Mouse (Mus musculus): ENCODE measurements around the gene Smg5. TPM values are rescaled to one million over a fixed set of nuclear protein-coding genes. Genes with fewer than 3 reads are reported as not detected.

Gene Smg5
- polyA plus RNA-seq, 1 experiment from 2014 or later, result 65.9 TPM

DNA sequence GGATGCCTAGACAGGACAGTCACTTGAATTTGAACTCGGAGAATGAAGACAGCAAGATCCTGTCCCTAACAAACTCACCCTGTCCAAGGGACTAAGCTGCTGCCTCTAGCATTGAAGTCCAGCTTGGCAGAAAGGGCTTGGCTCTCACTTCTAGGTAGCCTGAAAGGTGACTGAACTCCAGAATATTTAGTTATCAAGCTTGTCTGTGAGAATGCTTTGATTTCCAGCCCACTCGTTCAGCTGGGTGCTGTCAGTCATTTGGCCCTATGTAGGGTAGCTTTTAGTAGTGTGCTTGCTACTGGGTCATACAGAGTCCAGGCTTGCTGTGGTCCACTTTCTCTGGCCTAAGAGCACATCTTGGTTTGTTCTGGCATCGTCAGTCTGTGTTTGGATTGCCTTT is 2.9 kb downstream of the Smg5 start:
- WGBS, result 67% methylated on average over 3 of the region's 3 CpGs

DNA sequence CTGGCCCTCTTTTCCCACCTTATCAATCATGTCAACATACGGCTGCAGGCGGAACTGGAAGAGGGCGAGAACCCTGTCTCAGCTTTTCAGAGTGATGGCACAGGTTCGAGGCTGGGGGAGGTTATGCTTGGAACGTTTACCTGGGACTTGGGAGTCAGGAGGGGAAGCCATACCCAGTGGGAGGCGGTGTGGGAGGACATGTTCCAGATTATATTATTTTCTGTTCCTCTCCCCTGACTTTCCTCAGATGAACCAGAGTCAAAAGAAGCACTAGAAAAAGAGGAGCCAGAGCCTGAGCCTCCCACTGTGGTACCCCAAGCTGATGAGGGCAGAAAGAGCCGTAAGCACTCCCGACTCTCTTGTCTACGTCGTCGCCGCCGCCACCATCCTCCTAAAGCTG is 14.7 kb downstream of the Smg5 start:
- WGBS, result 96% methylated on average over 13 of the region's 13 CpGs
- H3K27me3 ChIP-seq (replicated peaks; ENCODE audit: control insufficient read depth, insufficient read depth, low read length), result no peaks in the 10 kb centered on the region
- H3K4me3 ChIP-seq (replicated peaks; ENCODE audit: low read length), result no peak overlapping the region
- no peak for ATAC-seq
- peaks cover 72% of the 10 kb centered on the region for H3K36me3 ChIP-seq (ENCODE audit: control insufficient read depth, insufficient read depth)
- H3K4me2 ChIP-seq (ENCODE audit: low read length), result no peak overlapping the region
- H3K27ac ChIP-seq (ENCODE audit: low read length), result no peak overlapping the region
- H3K4me1 ChIP-seq (replicated peaks; ENCODE audit: control insufficient read depth, insufficient read depth, low read length), result no peaks in the 10 kb centered on the region
- H3K9ac ChIP-seq (replicated peaks; ENCODE audit: low read depth, low read length), result no peak overlapping the region
- no peaks in the 10 kb centered on the region for H3K9me3 ChIP-seq (ENCODE audit: control insufficient read depth, low read length)

More for the DNA sequence above, 2.9 kb downstream of the Smg5 start:
- peaks cover 20% of the 10 kb centered on the region for H3K4me1 ChIP-seq (replicated peaks; ENCODE audit: control insufficient read depth, insufficient read depth, low read length)
- H3K36me3 ChIP-seq (ENCODE audit: control insufficient read depth, insufficient read depth), result peaks cover 20% of the 10 kb centered on the region
- no peak overlapping the region for H3K4me3 ChIP-seq (replicated peaks; ENCODE audit: low read length)
- no peak overlapping the region for H3K27ac ChIP-seq (ENCODE audit: low read length)
- H3K9me3 ChIP-seq (ENCODE audit: control insufficient read depth, low read length), result no peaks in the 10 kb centered on the region
- no peaks in the 10 kb centered on the region for H3K27me3 ChIP-seq (replicated peaks; ENCODE audit: control insufficient read depth, insufficient read depth, low read length)
- H3K4me2 ChIP-seq (ENCODE audit: low read length), result no peak overlapping the region
- H3K9ac ChIP-seq (replicated peaks; ENCODE audit: low read depth, low read length), result no peak overlapping the region
- no peak for ATAC-seq

DNA sequence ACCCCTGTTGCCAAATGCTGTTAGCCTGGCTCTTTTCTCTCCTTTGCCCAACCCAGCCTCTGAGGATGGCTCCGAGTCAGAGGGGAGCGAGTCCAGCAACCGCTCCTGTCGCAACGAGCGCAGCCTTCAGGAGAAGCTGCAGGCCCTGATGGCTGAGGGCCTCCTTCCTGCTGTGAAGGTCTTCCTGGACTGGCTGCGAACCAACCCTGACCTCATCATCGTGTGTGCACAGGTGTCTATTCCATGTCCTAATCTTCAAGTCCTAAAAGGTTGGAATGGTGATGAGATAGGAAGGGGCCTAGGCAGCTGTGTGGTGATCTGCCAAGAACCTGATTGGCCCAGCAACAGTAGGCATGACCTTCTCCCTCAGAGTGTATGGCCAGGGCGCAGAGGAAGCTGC is 16.8 kb downstream of the Smg5 start:
- H3K4me3 ChIP-seq (replicated peaks; ENCODE audit: low read length), result no peak overlapping the region
- WGBS, result 94% methylated on average over 9 of the region's 9 CpGs
- no peaks in the 10 kb centered on the region for H3K4me1 ChIP-seq (replicated peaks; ENCODE audit: control insufficient read depth, insufficient read depth, low read length)
- peaks cover 74% of the 10 kb centered on the region for H3K36me3 ChIP-seq (ENCODE audit: control insufficient read depth, insufficient read depth)
- no peak overlapping the region for H3K4me2 ChIP-seq (ENCODE audit: low read length)
- H3K9ac ChIP-seq (replicated peaks; ENCODE audit: low read depth, low read length), result no peak overlapping the region
- H3K27ac ChIP-seq (ENCODE audit: low read length), result no peak overlapping the region
- ATAC-seq, result no peak
- H3K27me3 ChIP-seq (replicated peaks; ENCODE audit: control insufficient read depth, insufficient read depth, low read length), result no peaks in the 10 kb centered on the region
- no peaks in the 10 kb centered on the region for H3K9me3 ChIP-seq (ENCODE audit: control insufficient read depth, low read length)

DNA sequence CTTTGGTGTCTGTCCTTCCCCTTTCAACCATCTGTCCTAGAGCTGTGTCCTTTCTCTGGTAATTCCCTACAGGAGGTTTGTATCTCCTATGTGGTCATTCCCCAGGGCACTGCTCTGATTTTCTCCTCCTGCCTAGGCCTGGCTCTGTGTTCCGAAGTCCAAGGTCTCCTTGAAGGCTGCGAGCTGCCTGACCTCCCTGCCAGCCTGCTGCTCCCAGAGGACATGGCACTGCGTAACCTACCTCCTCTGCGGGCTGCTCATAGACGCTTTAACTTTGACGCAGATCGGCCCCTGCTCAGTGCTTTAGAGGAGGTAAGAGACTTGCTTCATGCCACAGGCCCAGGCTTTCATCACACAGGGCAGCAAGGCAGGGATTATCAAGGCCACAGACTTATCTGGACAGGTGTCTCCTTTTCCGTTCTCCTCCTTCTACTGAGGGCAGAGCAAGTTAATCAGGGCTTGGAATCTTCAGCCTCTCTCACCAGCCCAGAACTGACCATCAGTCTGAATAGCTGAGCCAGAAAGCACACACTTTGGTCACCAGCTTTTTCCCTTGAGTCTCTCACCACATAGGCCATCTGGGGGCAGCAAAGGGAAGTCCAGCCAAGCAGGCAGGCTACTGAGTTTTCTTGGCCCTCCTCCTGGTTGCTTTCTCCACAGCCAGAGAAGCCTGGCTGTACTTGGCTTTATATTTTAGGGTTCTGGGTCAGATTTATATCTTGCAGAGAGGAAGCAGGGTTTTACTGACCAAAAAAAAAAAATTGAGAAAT is 18.5 kb downstream of the Smg5 start:
- H3K27ac ChIP-seq (ENCODE audit: low read length), result no peak overlapping the region
- no peak overlapping the region for H3K4me3 ChIP-seq (replicated peaks; ENCODE audit: low read length)
- ATAC-seq, result no peak
- H3K4me2 ChIP-seq (ENCODE audit: low read length), result no peak overlapping the region
- 95% methylated on average over 8 of the region's 8 CpGs for WGBS
- no peaks in the 10 kb centered on the region for H3K9me3 ChIP-seq (ENCODE audit: control insufficient read depth, low read length)
- no peaks in the 10 kb centered on the region for H3K27me3 ChIP-seq (replicated peaks; ENCODE audit: control insufficient read depth, insufficient read depth, low read length)
- no peak overlapping the region for H3K9ac ChIP-seq (replicated peaks; ENCODE audit: low read depth, low read length)
- H3K4me1 ChIP-seq (replicated peaks; ENCODE audit: control insufficient read depth, insufficient read depth, low read length), result no peaks in the 10 kb centered on the region
- peaks cover 76% of the 10 kb centered on the region for H3K36me3 ChIP-seq (ENCODE audit: control insufficient read depth, insufficient read depth)

DNA sequence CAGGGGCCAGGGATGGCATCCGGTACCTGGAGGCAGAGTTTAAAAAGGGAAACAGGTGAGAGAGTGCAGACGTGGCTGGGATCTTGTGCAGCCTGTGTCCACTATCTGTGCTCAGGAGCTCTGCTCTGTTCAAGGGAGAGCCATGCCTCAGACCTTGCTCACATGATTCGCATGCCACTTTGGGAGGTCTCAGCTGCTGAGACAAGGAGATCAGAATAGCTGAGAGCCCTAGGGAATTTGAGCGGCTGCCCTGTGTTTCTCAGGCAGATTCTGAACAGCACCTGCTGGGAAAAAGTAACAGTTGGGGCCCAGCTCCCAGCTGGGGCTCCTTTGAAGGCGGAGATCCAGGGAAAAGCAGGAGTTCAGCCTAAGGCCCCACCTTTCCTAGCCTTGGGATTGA is 23.5 kb downstream of the Smg5 start:
- no peaks in the 10 kb centered on the region for H3K9me3 ChIP-seq (ENCODE audit: control insufficient read depth, low read length)
- H3K4me1 ChIP-seq (replicated peaks; ENCODE audit: control insufficient read depth, insufficient read depth, low read length), result no peaks in the 10 kb centered on the region
- H3K27me3 ChIP-seq (replicated peaks; ENCODE audit: control insufficient read depth, insufficient read depth, low read length), result no peaks in the 10 kb centered on the region
- WGBS, result 75% methylated on average over 5 of the region's 5 CpGs
- peaks cover 59% of the 10 kb centered on the region for H3K36me3 ChIP-seq (ENCODE audit: control insufficient read depth, insufficient read depth)
- H3K4me3 ChIP-seq (replicated peaks; ENCODE audit: low read length), result no peak overlapping the region
- no peak overlapping the region for H3K4me2 ChIP-seq (ENCODE audit: low read length)
- no peak overlapping the region for H3K27ac ChIP-seq (ENCODE audit: low read length)
- no peak for ATAC-seq
- no peak overlapping the region for H3K9ac ChIP-seq (replicated peaks; ENCODE audit: low read depth, low read length)

DNA sequence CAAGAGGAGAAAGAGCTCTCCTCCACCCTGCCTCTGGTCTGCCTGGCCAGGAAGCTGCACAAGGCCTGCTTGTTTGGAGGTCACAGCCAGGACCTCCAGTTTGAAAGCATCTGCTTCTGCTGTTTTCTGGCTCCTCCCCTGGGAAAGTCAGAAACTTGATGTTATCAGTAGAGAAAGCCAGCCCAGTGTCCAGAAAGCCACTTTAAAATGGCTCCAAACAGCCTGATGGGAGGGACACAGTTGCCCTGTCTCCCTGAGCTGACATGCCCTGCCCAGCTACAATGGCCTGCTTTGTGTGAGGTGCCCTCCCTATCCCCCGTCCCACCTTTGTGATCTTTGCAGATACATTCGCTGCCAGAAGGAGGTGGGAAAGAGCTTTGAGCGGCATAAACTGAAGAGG is 23.9 kb downstream of the Smg5 start:
- H3K27ac ChIP-seq (ENCODE audit: low read length), result no peak overlapping the region
- H3K36me3 ChIP-seq (ENCODE audit: control insufficient read depth, insufficient read depth), result peaks cover 55% of the 10 kb centered on the region
- no peaks in the 10 kb centered on the region for H3K9me3 ChIP-seq (ENCODE audit: control insufficient read depth, low read length)
- 63% methylated on average over 3 of the region's 3 CpGs for WGBS
- H3K4me1 ChIP-seq (replicated peaks; ENCODE audit: control insufficient read depth, insufficient read depth, low read length), result no peaks in the 10 kb centered on the region
- ATAC-seq, result no peak
- H3K9ac ChIP-seq (replicated peaks; ENCODE audit: low read depth, low read length), result no peak overlapping the region
- H3K4me2 ChIP-seq (ENCODE audit: low read length), result no peak overlapping the region
- no peak overlapping the region for H3K4me3 ChIP-seq (replicated peaks; ENCODE audit: low read length)
- H3K27me3 ChIP-seq (replicated peaks; ENCODE audit: control insufficient read depth, insufficient read depth, low read length), result no peaks in the 10 kb centered on the region

DNA sequence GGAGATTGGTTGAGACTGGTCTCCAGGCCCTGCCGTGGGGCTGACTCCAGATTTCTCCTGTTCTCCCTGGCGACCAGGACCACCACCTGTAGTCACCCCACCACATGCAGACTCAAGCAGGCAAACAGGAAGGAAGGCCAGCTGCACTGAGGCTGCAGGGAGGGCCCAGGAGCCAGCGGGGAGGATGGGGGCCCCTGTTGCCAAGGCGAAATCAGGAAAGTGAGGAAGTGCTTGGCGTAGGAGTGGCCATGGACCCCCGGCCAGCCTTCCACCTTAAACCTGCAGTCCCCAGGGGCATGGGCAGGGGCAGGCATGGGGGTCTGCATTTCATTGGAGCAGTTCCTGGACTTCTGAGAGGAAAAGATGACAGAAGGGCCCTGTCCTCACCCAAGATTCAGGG is 25.0 kb downstream of the Smg5 start:
- no peaks in the 10 kb centered on the region for H3K9me3 ChIP-seq (ENCODE audit: control insufficient read depth, low read length)
- H3K4me2 ChIP-seq (ENCODE audit: low read length), result no peak overlapping the region
- peaks cover 44% of the 10 kb centered on the region for H3K36me3 ChIP-seq (ENCODE audit: control insufficient read depth, insufficient read depth)
- no peaks in the 10 kb centered on the region for H3K4me1 ChIP-seq (replicated peaks; ENCODE audit: control insufficient read depth, insufficient read depth, low read length)
- WGBS, result 78% methylated on average over 6 of the region's 6 CpGs
- no peak overlapping the region for H3K9ac ChIP-seq (replicated peaks; ENCODE audit: low read depth, low read length)
- no peak for ATAC-seq
- no peak overlapping the region for H3K4me3 ChIP-seq (replicated peaks; ENCODE audit: low read length)
- H3K27me3 ChIP-seq (replicated peaks; ENCODE audit: control insufficient read depth, insufficient read depth, low read length), result no peaks in the 10 kb centered on the region; the same call in 1 of the 2 replicates
- H3K27ac ChIP-seq (ENCODE audit: low read length), result no peak overlapping the region

DNA sequence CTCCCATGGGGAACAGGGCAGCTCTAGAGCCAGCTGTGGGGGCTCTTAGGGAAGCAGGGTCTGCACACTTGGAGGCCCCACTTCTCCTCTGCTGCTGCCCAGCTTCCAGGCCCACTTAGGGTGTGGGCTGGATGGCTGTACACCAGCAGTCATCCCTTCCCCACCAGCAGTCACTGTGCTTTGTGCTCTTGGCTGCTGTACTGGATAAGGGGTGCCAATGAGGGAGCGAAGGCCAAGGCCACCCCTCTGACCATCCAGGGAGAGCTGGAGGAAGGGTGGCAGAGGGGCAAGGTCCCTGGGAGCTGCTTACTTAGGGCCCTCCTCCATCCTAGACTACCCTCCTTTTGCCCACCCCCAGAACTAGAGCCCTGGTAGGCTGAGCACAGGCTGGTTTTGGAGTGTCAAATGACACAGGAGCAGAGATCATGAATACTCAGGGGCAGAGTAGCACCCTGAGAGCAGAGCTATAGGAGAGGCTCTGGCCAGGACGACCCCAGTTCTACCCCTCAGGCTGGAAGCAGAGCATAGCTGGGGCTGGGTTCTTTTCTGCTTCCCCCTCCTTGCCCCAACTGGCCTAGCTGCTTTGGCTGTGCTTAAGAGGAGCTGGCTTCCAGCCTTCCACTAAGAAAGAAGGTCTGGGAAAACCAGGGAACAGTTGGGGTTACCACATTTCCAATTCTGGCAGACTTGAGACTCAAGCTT is 25.7 kb downstream of the Smg5 start:
- H3K4me1 ChIP-seq (replicated peaks; ENCODE audit: control insufficient read depth, insufficient read depth, low read length), result no peaks in the 10 kb centered on the region
- H3K4me2 ChIP-seq (ENCODE audit: low read length), result no peak overlapping the region
- no peak for ATAC-seq
- 94% methylated on average over 2 of the region's 2 CpGs for WGBS
- H3K27me3 ChIP-seq (replicated peaks; ENCODE audit: control insufficient read depth, insufficient read depth, low read length), result no peaks in the 10 kb centered on the region; the same call in 1 of the 2 replicates
- H3K27ac ChIP-seq (ENCODE audit: low read length), result no peak overlapping the region
- peaks cover 37% of the 10 kb centered on the region for H3K36me3 ChIP-seq (ENCODE audit: control insufficient read depth, insufficient read depth)
- H3K9me3 ChIP-seq (ENCODE audit: control insufficient read depth, low read length), result no peaks in the 10 kb centered on the region
- no peak overlapping the region for H3K4me3 ChIP-seq (replicated peaks; ENCODE audit: low read length)
- no peak overlapping the region for H3K9ac ChIP-seq (replicated peaks; ENCODE audit: low read depth, low read length)

DNA sequence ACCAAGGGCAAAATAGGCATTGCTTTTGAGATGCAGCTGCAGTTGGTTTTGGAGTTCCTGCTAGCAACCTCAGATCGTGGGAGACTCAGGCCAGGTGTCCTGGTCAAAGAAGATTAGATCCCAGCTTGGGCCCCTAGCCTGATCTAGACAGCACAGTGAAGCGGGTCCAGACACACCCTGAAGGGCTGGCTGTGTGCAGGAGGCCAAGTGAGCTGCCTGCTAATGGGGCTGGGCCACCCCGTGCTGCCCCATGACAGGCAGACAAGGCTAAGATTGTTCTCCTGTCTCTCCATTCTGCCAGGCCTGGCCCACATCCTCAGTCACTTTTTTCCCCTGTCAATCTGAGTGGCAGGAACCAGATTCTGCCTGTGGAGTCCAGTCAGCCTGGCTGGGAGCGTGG is 27.6 kb downstream of the Smg5 start:
- H3K27ac ChIP-seq (ENCODE audit: low read length), result no peak overlapping the region

More for the DNA sequence above, 27.6 kb downstream of the Smg5 start:
- H3K4me2 ChIP-seq (ENCODE audit: low read length), result no peak overlapping the region
- no peak for ATAC-seq
- no peak overlapping the region for H3K9ac ChIP-seq (replicated peaks; ENCODE audit: low read depth, low read length)
- H3K4me1 ChIP-seq (replicated peaks; ENCODE audit: control insufficient read depth, insufficient read depth, low read length), result no peaks in the 10 kb centered on the region
- no peak overlapping the region for H3K4me3 ChIP-seq (replicated peaks; ENCODE audit: low read length)
- WGBS, result 37% methylated on average over 4 of the region's 4 CpGs
- no peaks in the 10 kb centered on the region for H3K9me3 ChIP-seq (ENCODE audit: control insufficient read depth, low read length)
- H3K36me3 ChIP-seq (ENCODE audit: control insufficient read depth, insufficient read depth), result peaks cover 24% of the 10 kb centered on the region
- H3K27me3 ChIP-seq (replicated peaks; ENCODE audit: control insufficient read depth, insufficient read depth, low read length), result no peaks in the 10 kb centered on the region; the same call in 1 of the 2 replicates

Measured in forebrain, embryonic 16.5 days (tissue).